In the genomic region with DNA sequence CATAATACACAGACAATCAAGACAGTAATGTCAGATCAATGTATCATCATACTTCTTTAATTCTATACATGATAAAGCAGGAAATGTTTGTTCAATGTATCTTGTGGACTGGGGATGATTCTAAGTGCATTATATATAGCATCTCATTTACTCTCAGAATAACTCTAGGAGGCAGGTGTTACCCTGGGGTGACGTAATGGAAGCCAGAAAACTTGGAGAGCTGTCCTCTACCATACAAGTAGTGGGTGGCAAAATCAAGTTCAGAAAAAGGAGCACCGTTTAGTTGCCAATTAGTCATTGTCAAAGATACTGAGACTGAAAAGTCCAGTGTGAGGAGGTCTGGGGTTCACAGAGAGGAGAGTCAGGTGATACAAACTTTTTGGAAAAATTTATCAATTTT, we compare ENCODE assay signal across 20 mouse cellular contexts.
DNase-seq lines count a peak whose midpoint lies in the region; TF ChIP-seq lines count a peak whose summit lies in the region.
"Had no signal": no experiment of that assay in that cellular context is flagged by ENCODE, and none has a peak within 500 bp of the region (broad histone marks: within the 10 kb centered on the region; RNA-seq: fewer than 3 reads in every experiment).

No protein-coding gene starts in this region.

- no peak overlapping the region for H3K4me3 ChIP-seq in left cerebral cortex, adult 2 months
- H3K4me3 ChIP-seq: embryonic facial prominence, embryonic 13.5 days; embryonic facial prominence, embryonic 15.5 days; erythroblast, embryonic 14.5 days; forebrain, embryonic 10.5 days; forebrain, embryonic 12.5 days had no signal

- no peak overlapping the region for H3K27ac ChIP-seq in left cerebral cortex, adult 2 months
- H3K27ac ChIP-seq: embryonic facial prominence, embryonic 13.5 days; embryonic facial prominence, embryonic 15.5 days; forebrain, embryonic 10.5 days; forebrain, embryonic 12.5 days had no signal

- DNase-seq in left cerebral cortex, adult 18-20 months (ENCODE audit: low spot score in 2 of 2) = peak; percentile 3 to 6
- no peak for DNase-seq in left cerebral cortex, adult 2 months (ENCODE audit: extremely low spot score in 1 of 2, low spot score in 2 of 2)
- peak; percentile 10 to 21 for DNase-seq in right cerebral cortex, adult 2 months (ENCODE audit: low spot score in 2 of 2)
- DNase-seq in right cerebral cortex, postnatal 10 days (ENCODE audit: low spot score in 2 of 2) = no peak
- peak; percentile 13 for DNase-seq in telencephalon, adult 2 months (ENCODE audit: low read depth, low spot score)
- DNase-seq in embryo, embryonic 10.5 days (ENCODE audit: low spot score) = no peak
- DNase-seq: adrenal gland, adult 2 months; adrenal gland, postnatal 10 days; adrenal gland, postnatal 25 days; cerebellum, adult 11-12 months; cerebellum, adult 2 months; cerebellum, adult 9-10 months; cerebellum, postnatal 10 days; cerebellum, postnatal 25 days; embryo, embryonic 11 days had no signal

- intact Hi-C loops in left cerebral cortex, adult 2 months (cut with DNase I) = no loop called here

- no peak for TF ChIP-seq CTCF in left cerebral cortex, adult 2 months (IDR thresholded peaks at IDR 0.05)

Comparison
In these comparisons a context has a peak if more than half of its experiments do, and no peak if none do; other contexts are left out.
1. DNase-seq: peak in left cerebral cortex, adult 18-20 months (2 of 2), right cerebral cortex, adult 2 months (2 of 2) and telencephalon, adult 2 months (single experiment); none in left cerebral cortex, adult 2 months (0 of 2), right cerebral cortex, postnatal 10 days (0 of 2) and embryo, embryonic 10.5 days (single experiment).